Mouse (Mus musculus): ENCODE measurements around the gene Hbs1l. TPM values are rescaled to one million over a fixed set of nuclear protein-coding genes. Genes with fewer than 3 reads are reported as not detected.
"Not testable (repeated sequence)": the region's sequence is repeated elsewhere in the genome, so short reads cannot be mapped to it uniquely, and the experiment has no call there.

Gene Hbs1l
- polyA plus RNA-seq, 1 experiment from 2014 or later: 142 TPM

DNA sequence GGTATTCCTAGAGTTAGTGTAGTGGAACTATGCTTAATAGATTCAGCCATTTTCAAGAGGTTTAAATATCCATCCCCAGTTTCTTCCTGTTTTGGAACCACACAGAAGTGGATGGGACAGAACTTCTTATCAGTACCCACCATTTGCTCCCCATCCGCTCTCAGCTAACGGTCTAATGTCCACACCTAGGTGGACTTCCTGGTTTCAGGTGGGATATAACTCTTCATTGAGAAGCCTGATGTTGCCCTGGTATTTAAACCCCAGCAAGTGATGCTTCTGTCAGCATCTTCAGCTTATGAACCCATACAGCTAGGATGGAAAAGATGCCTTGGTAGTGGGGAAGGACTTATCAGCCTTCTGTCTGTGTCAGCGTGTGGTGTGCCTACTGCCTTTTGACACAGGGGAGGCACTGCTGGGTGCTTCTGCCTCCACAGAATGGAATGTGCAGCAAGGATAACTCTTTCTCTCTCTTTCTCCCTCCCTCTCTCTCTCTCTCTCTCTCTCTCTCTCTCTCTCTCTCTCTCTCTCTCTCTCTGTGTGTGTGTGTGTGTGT is 89.4 kb downstream of the Hbs1l start:
- no peak overlapping the region for H3K4me3 ChIP-seq (ENCODE audit: low read depth, low read length)
- H3K4me1 ChIP-seq (ENCODE audit: control insufficient read depth, insufficient read depth, low read length): peaks cover 3% of the 10 kb centered on the region; the same call in 1 of the 2 replicates
- H3K9me3 ChIP-seq (ENCODE audit: control insufficient read depth, low read length): no peaks in the 10 kb centered on the region
- H3K9ac ChIP-seq (ENCODE audit: low read length): no peak overlapping the region
- H3K36me3 ChIP-seq (ENCODE audit: control insufficient read depth, insufficient read depth, low read length): no peaks in the 10 kb centered on the region
- H3K4me2 ChIP-seq: no peak overlapping the region
- DNase-seq (ENCODE audit: low spot score, missing footprints) (no peak), ATAC-seq (ENCODE audit: low FRiP score) (no peak)
- no peaks in the 10 kb centered on the region for H3K27me3 ChIP-seq (ENCODE audit: control insufficient read depth, insufficient read depth, low read length)
- WGBS: 82% methylated on average over 3 of the region's 3 CpGs
- H3K27ac ChIP-seq (ENCODE audit: low read depth, low read length): no peak overlapping the region

DNA sequence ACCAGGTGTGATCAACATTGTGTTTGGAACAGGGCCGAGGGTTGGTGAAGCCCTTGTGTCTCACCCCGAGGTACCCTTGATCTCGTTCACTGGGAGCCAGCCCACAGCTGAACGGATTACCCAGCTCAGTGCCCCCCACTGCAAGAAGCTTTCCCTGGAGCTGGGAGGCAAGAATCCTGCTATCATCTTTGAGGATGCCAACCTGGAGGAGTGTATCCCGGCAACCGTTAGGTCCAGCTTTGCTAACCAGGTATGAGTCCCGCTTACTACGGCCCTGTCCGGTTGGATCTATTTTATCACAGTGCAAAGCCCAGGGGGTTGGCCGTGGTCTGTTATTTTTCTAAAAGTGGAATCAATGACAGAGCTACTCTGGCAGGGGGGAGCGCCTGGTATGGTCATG is 93.3 kb downstream of the Hbs1l start:
- ATAC-seq (ENCODE audit: low FRiP score): no peak
- Histone ChIP-seq H3K4me2 (no peak overlapping the region), H3K4me1 (ENCODE audit: control insufficient read depth, insufficient read depth, low read length) (peaks cover 3% of the 10 kb centered on the region; the same call in 1 of the 2 replicates), H3K27me3 (ENCODE audit: control insufficient read depth, insufficient read depth, low read length) (no peaks in the 10 kb centered on the region), H3K4me3 (ENCODE audit: low read depth, low read length) (no peak overlapping the region), H3K9ac (ENCODE audit: low read length) (no peak overlapping the region), H3K27ac (ENCODE audit: low read depth, low read length) (no peak overlapping the region), H3K36me3 (ENCODE audit: control insufficient read depth, insufficient read depth, low read length) (no peaks in the 10 kb centered on the region), H3K9me3 (ENCODE audit: control insufficient read depth, low read length) (no peaks in the 10 kb centered on the region)
- WGBS: 86% methylated on average over 11 of the region's 11 CpGs
- no peak for DNase-seq (ENCODE audit: low spot score, missing footprints)

DNA sequence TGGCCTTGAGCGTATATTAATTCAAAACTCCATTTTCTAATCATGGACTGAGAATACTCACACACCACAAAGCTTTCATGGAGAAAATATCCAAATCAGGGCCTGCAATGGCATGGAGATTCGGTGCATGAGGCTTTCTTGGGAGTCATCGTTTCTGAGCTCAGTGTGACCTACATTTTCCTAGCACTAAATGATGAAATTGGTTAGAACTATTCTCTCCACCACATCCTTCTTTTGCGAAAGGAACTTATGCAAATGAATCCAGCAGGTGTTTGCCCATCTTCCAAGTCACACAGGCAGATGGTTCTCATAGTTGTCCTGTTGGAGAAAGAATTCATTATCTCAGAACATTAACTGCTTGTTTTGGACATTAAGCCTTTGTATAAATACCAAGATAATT is 94.7 kb downstream of the Hbs1l start:
- Histone ChIP-seq H3K9me3 (ENCODE audit: control insufficient read depth, low read length) (no peaks in the 10 kb centered on the region), H3K27me3 (ENCODE audit: control insufficient read depth, insufficient read depth, low read length) (no peaks in the 10 kb centered on the region), H3K4me2 (no peak overlapping the region), H3K4me3 (ENCODE audit: low read depth, low read length) (no peak overlapping the region), H3K9ac (ENCODE audit: low read length) (no peak overlapping the region), H3K4me1 (ENCODE audit: control insufficient read depth, insufficient read depth, low read length) (peaks cover 3% of the 10 kb centered on the region; the same call in 1 of the 2 replicates), H3K27ac (ENCODE audit: low read depth, low read length) (no peak overlapping the region), H3K36me3 (ENCODE audit: control insufficient read depth, insufficient read depth, low read length) (no peaks in the 10 kb centered on the region)
- peak; percentile 61 for DNase-seq (ENCODE audit: low spot score, missing footprints)
- WGBS: 91% methylated on average over 4 of the region's 4 CpGs
- ATAC-seq (ENCODE audit: low FRiP score): no peak

DNA sequence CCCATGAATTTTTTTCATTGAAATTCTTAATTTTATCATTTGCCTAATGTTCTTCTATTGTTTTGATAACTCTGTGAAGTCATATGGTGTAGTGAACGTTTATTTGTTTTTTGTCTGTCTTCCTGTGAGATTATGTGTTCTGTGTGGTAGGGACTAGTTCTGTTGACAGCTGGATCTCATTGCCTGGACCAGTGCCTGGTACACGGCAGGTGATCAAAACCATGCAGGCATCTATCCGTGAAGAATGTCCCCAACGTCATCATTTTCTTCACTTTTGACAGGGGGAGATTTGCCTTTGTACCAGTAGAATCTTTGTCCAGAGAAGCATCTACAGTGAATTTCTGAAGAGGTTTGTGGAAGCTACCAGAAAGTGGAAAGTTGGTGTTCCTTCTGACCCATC is 95.5 kb downstream of the Hbs1l start:
- Histone ChIP-seq H3K4me3 (ENCODE audit: low read depth, low read length) (no peak overlapping the region), H3K4me1 (ENCODE audit: control insufficient read depth, insufficient read depth, low read length) (peaks cover 3% of the 10 kb centered on the region; the same call in 1 of the 2 replicates), H3K9ac (ENCODE audit: low read length) (no peak overlapping the region), H3K36me3 (ENCODE audit: control insufficient read depth, insufficient read depth, low read length) (no peaks in the 10 kb centered on the region), H3K4me2 (no peak overlapping the region), H3K27me3 (ENCODE audit: control insufficient read depth, insufficient read depth, low read length) (no peaks in the 10 kb centered on the region), H3K9me3 (ENCODE audit: control insufficient read depth, low read length) (no peaks in the 10 kb centered on the region), H3K27ac (ENCODE audit: low read depth, low read length) (no peak overlapping the region)
- ATAC-seq (ENCODE audit: low FRiP score) (no peak), DNase-seq (ENCODE audit: low spot score, missing footprints) (no peak)
- 71% methylated on average over 4 of the region's 4 CpGs for WGBS

DNA sequence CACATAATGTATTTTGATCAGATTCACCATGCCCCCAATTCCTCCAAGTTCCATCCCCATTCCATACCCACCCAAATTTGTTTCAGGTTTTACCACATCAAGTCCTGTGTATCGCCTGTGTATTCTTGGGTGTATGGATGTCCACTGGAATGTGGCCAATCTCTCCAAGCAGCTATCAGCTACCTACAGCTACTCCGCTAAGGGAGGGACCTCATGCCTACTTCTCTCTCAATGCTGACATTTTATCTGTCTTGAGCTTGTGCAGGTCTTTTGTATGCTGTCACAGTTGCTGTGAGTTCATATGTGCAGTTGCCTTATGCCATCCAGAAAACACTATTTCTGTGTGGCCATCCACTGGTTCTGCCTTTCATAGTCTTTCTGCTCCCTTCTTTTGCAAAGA is 97.6 kb downstream of the Hbs1l start:
- Histone ChIP-seq H3K27me3 (ENCODE audit: control insufficient read depth, insufficient read depth, low read length) (no peaks in the 10 kb centered on the region), H3K27ac (ENCODE audit: low read depth, low read length) (no peak overlapping the region), H3K9ac (ENCODE audit: low read length) (no peak overlapping the region), H3K4me2 (no peak overlapping the region), H3K36me3 (ENCODE audit: control insufficient read depth, insufficient read depth, low read length) (no peaks in the 10 kb centered on the region), H3K4me3 (ENCODE audit: low read depth, low read length) (no peak overlapping the region), H3K9me3 (ENCODE audit: control insufficient read depth, low read length) (no peaks in the 10 kb centered on the region), H3K4me1 (ENCODE audit: control insufficient read depth, insufficient read depth, low read length) (peaks cover 3% of the 10 kb centered on the region; the same call in 1 of the 2 replicates)
- ATAC-seq (ENCODE audit: low FRiP score) (no peak), DNase-seq (ENCODE audit: low spot score, missing footprints) (no peak)
- 91% methylated on average over 2 of the region's 2 CpGs for WGBS

DNA sequence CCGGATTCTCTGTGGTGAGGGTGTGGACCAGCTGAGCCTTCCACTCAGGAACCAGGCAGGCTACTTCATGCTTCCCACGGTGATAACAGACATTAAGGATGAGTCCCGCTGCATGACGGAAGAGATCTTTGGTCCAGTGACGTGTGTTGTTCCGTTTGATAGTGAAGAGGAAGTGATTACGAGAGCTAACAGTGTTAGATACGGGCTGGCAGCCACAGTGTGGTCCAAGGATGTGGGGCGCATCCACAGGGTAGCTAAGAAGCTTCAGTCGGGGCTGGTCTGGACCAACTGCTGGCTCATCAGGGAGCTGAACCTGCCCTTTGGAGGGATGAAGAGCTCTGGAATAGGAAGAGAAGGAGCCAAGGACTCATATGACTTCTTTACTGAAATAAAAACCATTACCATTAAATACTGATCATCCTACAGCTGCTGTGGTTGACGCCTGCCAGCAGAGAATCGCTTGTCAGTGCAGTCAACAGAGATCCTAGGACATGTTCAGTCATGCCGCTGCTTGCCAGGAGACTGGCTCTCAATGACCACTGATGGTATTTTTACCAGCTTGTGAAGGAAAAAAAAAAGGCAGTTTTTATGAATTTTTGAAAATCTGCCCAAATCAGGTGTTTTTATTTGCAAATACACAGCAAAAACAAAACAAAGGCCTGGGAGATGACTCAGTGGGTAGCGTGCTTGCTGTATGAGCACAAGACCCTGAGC is 99.8 kb downstream of the Hbs1l start:
- no peaks in the 10 kb centered on the region for H3K27me3 ChIP-seq (ENCODE audit: control insufficient read depth, insufficient read depth, low read length)
- WGBS: 89% methylated on average over 14 of the region's 14 CpGs
- H3K4me3 ChIP-seq (ENCODE audit: low read depth, low read length): no peak overlapping the region

DNA sequence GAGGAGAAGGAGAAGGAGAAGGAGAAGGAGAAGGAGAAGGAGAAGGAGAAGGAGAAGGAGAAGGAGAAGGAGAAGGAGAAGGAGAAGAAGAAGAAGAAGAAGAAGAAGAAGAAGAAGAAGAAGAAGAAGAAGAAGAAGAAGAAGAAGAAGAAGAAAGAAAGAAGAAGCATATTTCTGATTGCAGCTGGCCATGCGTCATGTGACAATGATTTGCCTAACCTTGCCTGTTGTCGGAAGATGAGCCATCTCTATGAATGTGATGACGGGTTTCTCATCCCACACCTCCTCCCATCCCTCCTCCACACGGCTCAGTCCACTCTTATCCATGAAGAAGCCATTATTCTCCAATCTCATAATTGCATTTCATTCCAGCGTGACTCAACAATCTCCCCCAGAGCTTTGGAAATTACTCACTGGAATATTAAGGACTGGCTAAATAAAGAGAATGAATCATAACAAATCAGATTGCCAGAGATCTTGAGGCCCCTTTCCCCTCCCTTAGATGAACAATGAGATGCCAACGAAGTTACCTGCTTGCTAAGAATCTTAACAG is 103.2 kb downstream of the Hbs1l start:
- H3K27ac ChIP-seq (ENCODE audit: low read depth, low read length); H3K36me3 ChIP-seq (ENCODE audit: control insufficient read depth, insufficient read depth, low read length); H3K4me1 ChIP-seq (ENCODE audit: control insufficient read depth, insufficient read depth, low read length); H3K27me3 ChIP-seq (ENCODE audit: control insufficient read depth, insufficient read depth, low read length); H3K4me2 ChIP-seq; ATAC-seq (ENCODE audit: low FRiP score); H3K4me3 ChIP-seq (ENCODE audit: low read depth, low read length); H3K9me3 ChIP-seq (ENCODE audit: control insufficient read depth, low read length); DNase-seq (ENCODE audit: low spot score, missing footprints); H3K9ac ChIP-seq (ENCODE audit: low read length): not testable (repeated sequence)
- 82% methylated on average over 6 of the region's 6 CpGs for WGBS

More for the DNA sequence above, 99.8 kb downstream of the Hbs1l start:
- no peaks in the 10 kb centered on the region for H3K4me1 ChIP-seq (ENCODE audit: control insufficient read depth, insufficient read depth, low read length)
- H3K9ac ChIP-seq (ENCODE audit: low read length): no peak overlapping the region
- H3K9me3 ChIP-seq (ENCODE audit: control insufficient read depth, low read length): no peaks in the 10 kb centered on the region
- no peaks in the 10 kb centered on the region for H3K36me3 ChIP-seq (ENCODE audit: control insufficient read depth, insufficient read depth, low read length)
- H3K27ac ChIP-seq (ENCODE audit: low read depth, low read length): no peak overlapping the region
- no peak overlapping the region for H3K4me2 ChIP-seq
- no peak for ATAC-seq (ENCODE audit: low FRiP score)
- no peak for DNase-seq (ENCODE audit: low spot score, missing footprints)

DNA sequence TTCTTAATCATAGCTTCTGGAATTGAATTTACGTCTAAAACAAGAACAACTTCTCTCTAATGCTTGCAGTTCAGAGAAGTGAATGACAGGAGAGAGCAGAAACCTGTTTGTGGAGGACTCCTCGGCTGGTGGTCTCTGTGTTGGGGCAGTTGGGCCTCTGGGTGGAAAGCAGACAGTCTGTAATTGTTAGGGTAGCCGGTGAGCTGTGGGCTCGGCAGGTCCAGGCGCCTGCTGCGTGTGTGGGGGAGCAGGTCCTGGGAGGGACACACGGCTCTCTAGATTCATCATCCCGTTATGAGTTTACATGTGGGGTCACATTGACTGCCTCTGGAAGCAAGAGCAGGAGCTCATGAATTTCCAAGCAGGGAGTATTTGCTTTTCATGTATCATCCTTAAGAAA is 103.8 kb downstream of the Hbs1l start:
- no peaks in the 10 kb centered on the region for H3K4me1 ChIP-seq (ENCODE audit: control insufficient read depth, insufficient read depth, low read length)
- ATAC-seq (ENCODE audit: low FRiP score) (no peak), DNase-seq (ENCODE audit: low spot score, missing footprints) (peak; percentile 62)
- no peak overlapping the region for H3K27ac ChIP-seq (ENCODE audit: low read depth, low read length)
- H3K4me2 ChIP-seq: no peak overlapping the region
- H3K36me3 ChIP-seq (ENCODE audit: control insufficient read depth, insufficient read depth, low read length): no peaks in the 10 kb centered on the region
- no peak overlapping the region for H3K4me3 ChIP-seq (ENCODE audit: low read depth, low read length)
- WGBS: 79% methylated on average over 8 of the region's 8 CpGs
- no peaks in the 10 kb centered on the region for H3K9me3 ChIP-seq (ENCODE audit: control insufficient read depth, low read length)
- no peaks in the 10 kb centered on the region for H3K27me3 ChIP-seq (ENCODE audit: control insufficient read depth, insufficient read depth, low read length)
- H3K9ac ChIP-seq (ENCODE audit: low read length): no peak overlapping the region

DNA sequence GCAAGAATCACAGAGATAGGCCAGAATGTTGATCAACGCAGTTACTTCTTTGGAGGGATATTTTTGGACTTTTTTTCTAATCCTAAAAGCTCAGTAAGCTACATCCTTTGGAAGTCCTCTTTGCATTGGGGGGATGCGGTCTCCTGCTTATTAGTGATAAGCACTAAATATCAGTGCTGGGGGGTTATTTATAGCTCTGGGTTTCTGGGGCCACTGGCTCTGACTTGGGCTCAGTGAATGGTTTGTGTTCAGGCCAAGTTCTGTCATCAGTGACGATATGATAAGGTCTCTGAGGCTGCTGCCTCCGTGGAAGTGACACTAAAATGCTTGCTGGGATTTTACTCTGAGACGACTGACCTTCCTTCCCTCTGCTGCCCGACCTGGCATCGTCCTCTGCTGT is 104.3 kb downstream of the Hbs1l start:
- no peaks in the 10 kb centered on the region for H3K27me3 ChIP-seq (ENCODE audit: control insufficient read depth, insufficient read depth, low read length)
- no peaks in the 10 kb centered on the region for H3K9me3 ChIP-seq (ENCODE audit: control insufficient read depth, low read length)

More for the DNA sequence above, 104.3 kb downstream of the Hbs1l start:
- DNase-seq (ENCODE audit: low spot score, missing footprints) (peak; percentile 70), ATAC-seq (ENCODE audit: low FRiP score) (no peak)
- Histone ChIP-seq H3K4me1 (ENCODE audit: control insufficient read depth, insufficient read depth, low read length) (no peaks in the 10 kb centered on the region), H3K27ac (ENCODE audit: low read depth, low read length) (no peak overlapping the region), H3K36me3 (ENCODE audit: control insufficient read depth, insufficient read depth, low read length) (no peaks in the 10 kb centered on the region), H3K4me2 (no peak overlapping the region), H3K4me3 (ENCODE audit: low read depth, low read length) (no peak overlapping the region), H3K9ac (ENCODE audit: low read length) (no peak overlapping the region)
- 71% methylated on average over 7 of the region's 7 CpGs for WGBS

Measured in midbrain, embryonic 11.5 days (tissue).